Mouse (Mus musculus) CH12.LX (cell line): ENCODE data around the gene Lhfp. TPM values are rescaled to one million over a fixed set of nuclear protein-coding genes. Genes with fewer than 3 reads are reported as not detected.
"Not testable (repeated sequence)": the region's sequence is repeated elsewhere in the genome, so short reads cannot be mapped to it uniquely, and the experiment has no call there.

Experiments used
- DNase-seq: peaks from one replicate; pipeline ENCODE4 v3.0.0-alpha.2; 2013; ENCODE audit errors: extremely low read depth
- H3K27ac ChIP-seq: 2 replicates; pipeline ENCODE4 v1.5.1; 2012; ENCODE audit warnings: low read depth, mild to moderate bottlenecking, control low read depth, moderate library complexity; ENCODE audit not compliant: insufficient read depth
- H3K27me3 ChIP-seq: replicated peaks from 2 replicates; pipeline ENCODE3; 2012; ENCODE audit warnings: inconsistent platforms
- H3K36me3 ChIP-seq, 2 experiments: replicated peaks in 1 of 2; 2 replicates each; pipeline versions ENCODE3 to v1.6.1; 2012; ENCODE audit warnings: inconsistent platforms in 1 of 2, low read length in 1 of 2, mild to moderate bottlenecking in 1 of 2, mixed read lengths in 1 of 2, moderate library complexity in 1 of 2; ENCODE audit not compliant: control insufficient read depth in 1 of 2, insufficient read depth in 1 of 2
- H3K4me1 ChIP-seq, 2 experiments: 2 replicates each; pipeline ENCODE4 v1.6.1; 2012; ENCODE audit warnings: inconsistent platforms in 1 of 2, moderate library complexity in 1 of 2; ENCODE audit not compliant: insufficient read depth in 2 of 2, control insufficient read depth in 1 of 2
- H3K4me2 ChIP-seq: 2 replicates; pipeline ENCODE4 v1.6.1; 2012; ENCODE audit warnings: low read depth, mild to moderate bottlenecking, control low read depth; ENCODE audit not compliant: poor library complexity, insufficient read depth, severe bottlenecking
- H3K4me3 ChIP-seq, 3 experiments: fragments of 150-350 bp in 1 of 3; sonication (generic) in 1 of 3; replicated peaks in 1 of 3; 2 replicates each; pipeline versions ENCODE3 to v1.5.1; 2011 to 2012; ENCODE audit warnings: low read depth in 2 of 3, low read length in 2 of 3, mild to moderate bottlenecking in 2 of 3, moderate library complexity in 2 of 3, control low read depth in 1 of 3, improper control_type of control experiment in 1 of 3, inconsistent platforms in 1 of 3, mixed read lengths in 1 of 3; ENCODE audit not compliant: poor library complexity in 1 of 3
- H3K79me2 ChIP-seq: replicated peaks from 2 replicates; pipeline ENCODE4 v1.6.1; 2012; ENCODE audit warnings: mild to moderate bottlenecking, moderate library complexity; ENCODE audit not compliant: control insufficient read depth, poor library complexity, insufficient read depth, severe bottlenecking; ENCODE audit errors: extremely low read depth
- H3K9ac ChIP-seq: 2 replicates; pipeline ENCODE4 v1.6.1; 2012; ENCODE audit warnings: low read depth, mild to moderate bottlenecking, control low read depth, moderate library complexity; ENCODE audit not compliant: insufficient read depth
- H3K9me3 ChIP-seq: replicated peaks from 2 replicates; pipeline ENCODE3; 2012; ENCODE audit warnings: low read length, inconsistent platforms, mixed read lengths
- BHLHE40 ChIP-seq: IDR thresholded peaks from 2 replicates; pipeline ENCODE4 v1.6.1; 2011; ENCODE audit warnings: mild to moderate bottlenecking, low read depth, low read length, improper control_type of control experiment
- CTCF ChIP-seq, 2 experiments: IDR thresholded peaks in 1 of 2; conservative IDR thresholded peaks in 1 of 2; 2 replicates each; pipeline ENCODE4 v1.5.1; 2011 to 2012; ENCODE audit warnings: low read depth in 2 of 2, low read length in 2 of 2, improper control_type of control experiment in 1 of 2, inconsistent platforms in 1 of 2, mild to moderate bottlenecking in 1 of 2, moderate library complexity in 1 of 2
- MAX ChIP-seq: IDR thresholded peaks from 2 replicates; pipeline ENCODE4 v1.6.1; 2011; ENCODE audit warnings: low read length, improper control_type of control experiment
- MAZ ChIP-seq: IDR thresholded peaks from 2 replicates; pipeline ENCODE4 v1.6.1; 2012; ENCODE audit warnings: low read depth, mild to moderate bottlenecking, inconsistent platforms, low read length, improper control_type of control experiment, moderate library complexity
- MXI1 ChIP-seq: IDR thresholded peaks from 2 replicates; pipeline ENCODE4 v1.6.1; 2011; ENCODE audit warnings: mild to moderate bottlenecking, low read depth, low read length, improper control_type of control experiment
- POLR2AphosphoS2 ChIP-seq: IDR thresholded peaks from 2 replicates; pipeline ENCODE4 v1.6.1; 2011; ENCODE audit warnings: low read depth, low read length, improper control_type of control experiment
- SMC3 ChIP-seq: IDR thresholded peaks from 2 replicates; pipeline ENCODE4 v1.6.1; 2011; ENCODE audit warnings: low read depth, low read length, improper control_type of control experiment
- TBP ChIP-seq: conservative IDR thresholded peaks from 2 replicates; pipeline ENCODE4 v1.6.1; 2011; ENCODE audit warnings: low read depth, low read length, improper control_type of control experiment
- dilution Hi-C: fragments of 300-500 bp; cut with MboI; formaldehyde crosslinking; loops from 2 replicates; pipeline ENCODE4 v1.14.3; 2020; ENCODE audit warnings: low sequenced_read_pairs; ENCODE audit not compliant: extremely low pct_unique_long_range_greater_than_20kb, extremely low pct_ligation_motif_present
- in situ Hi-C: fragments of 300-500 bp; cut with MboI; formaldehyde crosslinking; loops from 3 replicates; pipeline ENCODE4 v1.14.3; 2019; ENCODE audit warnings: low sequenced_read_pairs, low pct_ligation_motif_present, low pct_unique_long_range_greater_than_20kb, mixed read lengths
- polyA plus RNA-seq: library from polyadenylated mRNA; unstranded; fragments of >175 nt; gene quantifications from 2 replicates; pipeline ENCODE4 v1.2.1, GENCODE M21; 2012; ENCODE audit warnings: low read depth; ENCODE audit not compliant: insufficient read length
- total RNA-seq, 2 experiments: library from RNA; depleted of rRNA; stranded (reverse); fragments of 300-350 nt in 1 of 2; fragments of >200 nt in 1 of 2; gene quantifications; 2 replicates each; pipeline ENCODE4 v1.2.3; 2012 to 2014

The Lhfp gene
- total and polyA plus RNA-seq, 3 experiments = not detected

GRCm38 (mm10) chr3:53232411-53232810 is 191.1 kb downstream of the Lhfp start:
- H3K27me3 ChIP-seq, H3K4me2 ChIP-seq, in situ Hi-C loops, H3K79me2 ChIP-seq, H3K36me3 ChIP-seq, H3K27ac ChIP-seq, H3K9me3 ChIP-seq, H3K4me3 ChIP-seq, DNase-seq, dilution Hi-C loops, H3K9ac ChIP-seq: not testable (repeated sequence)
- H3K4me1 ChIP-seq = peaks cover 6 to 13% of the 10 kb centered on the region in 2 experiments

GRCm38 (mm10) chr3:53234689-53235088 is 193.4 kb downstream of the Lhfp start:
- TF ChIP-seq MXI1 (no peak), SMC3 (no peak), MAX (no peak), MAZ (no peak), CTCF (conservative IDR thresholded peaks at IDR 0.05 in 1 of 2, IDR thresholded peaks at IDR 0.05 in 1 of 2; ENCODE audit: low read depth in 2 of 2, low read length in 2 of 2) (peak; percentile 10 to 24; a peak in 1 of 4 replicates)
- Histone ChIP-seq H3K36me3 (no peaks in the 10 kb centered on the region), H3K4me3 (no peak overlapping the region), H3K27me3 (no peaks in the 10 kb centered on the region), H3K4me1 (peaks cover 6 to 13% of the 10 kb centered on the region in 2 experiments), H3K9me3 (peaks cover 2% of the 10 kb centered on the region), H3K79me2 (no peaks in the 10 kb centered on the region), H3K27ac (no peak overlapping the region), H3K4me2 (no peak overlapping the region), H3K9ac (no peak overlapping the region)
- dilution Hi-C loops = no loop called here
- in situ Hi-C loops = no loop called here
- no peak for DNase-seq

- no peak for TF ChIP-seq TBP
- TF ChIP-seq BHLHE40 = peak; percentile 24; the same call in 1 of the 2 replicates
- in situ Hi-C loops (no loop called here), dilution Hi-C loops (no loop called here)
- peaks cover 2% of the 10 kb centered on the region for H3K9me3 ChIP-seq
- no peak overlapping the region for H3K27ac ChIP-seq
- H3K36me3 ChIP-seq = no peaks in the 10 kb centered on the region
- peak; percentile 37 for DNase-seq
- H3K9ac ChIP-seq = no peak overlapping the region
- no peak overlapping the region for H3K4me3 ChIP-seq
- H3K79me2 ChIP-seq = no peaks in the 10 kb centered on the region
- no peaks in the 10 kb centered on the region for H3K27me3 ChIP-seq
- H3K4me2 ChIP-seq = no peak overlapping the region
- H3K4me1 ChIP-seq = peaks cover 6 to 13% of the 10 kb centered on the region in 2 experiments
Observed at GRCm38 (mm10) chr3:53236471-53236870, 195.1 kb downstream of the Lhfp start.

- peak in 1 of 2 experiments; percentile 39; a peak in 2 of 4 replicates for TF ChIP-seq CTCF (conservative IDR thresholded peaks at IDR 0.05 in 1 of 2, IDR thresholded peaks at IDR 0.05 in 1 of 2; ENCODE audit: low read depth in 2 of 2, low read length in 2 of 2)
- TF ChIP-seq POLR2AphosphoS2 = no peak
- TF ChIP-seq, all 38 proteins: peak for 1
- Histone ChIP-seq H3K79me2 (no peaks in the 10 kb centered on the region), H3K4me1 (peaks cover 6 to 13% of the 10 kb centered on the region in 2 experiments), H3K9ac (no peak overlapping the region), H3K4me3 (no peak overlapping the region), H3K4me2 (no peak overlapping the region), H3K36me3 (no peaks in the 10 kb centered on the region), H3K27me3 (no peaks in the 10 kb centered on the region), H3K9me3 (peaks cover 2% of the 10 kb centered on the region), H3K27ac (no peak overlapping the region)
- dilution Hi-C loops = no loop called here
- peak; percentile 6 for DNase-seq
- in situ Hi-C loops = no loop called here
Observed at GRCm38 (mm10) chr3:53240150-53240549, 198.8 kb downstream of the Lhfp start.
